Mouse (Mus musculus): ENCODE measurements around the gene Chaf1b.

The Chaf1b gene

DNA sequence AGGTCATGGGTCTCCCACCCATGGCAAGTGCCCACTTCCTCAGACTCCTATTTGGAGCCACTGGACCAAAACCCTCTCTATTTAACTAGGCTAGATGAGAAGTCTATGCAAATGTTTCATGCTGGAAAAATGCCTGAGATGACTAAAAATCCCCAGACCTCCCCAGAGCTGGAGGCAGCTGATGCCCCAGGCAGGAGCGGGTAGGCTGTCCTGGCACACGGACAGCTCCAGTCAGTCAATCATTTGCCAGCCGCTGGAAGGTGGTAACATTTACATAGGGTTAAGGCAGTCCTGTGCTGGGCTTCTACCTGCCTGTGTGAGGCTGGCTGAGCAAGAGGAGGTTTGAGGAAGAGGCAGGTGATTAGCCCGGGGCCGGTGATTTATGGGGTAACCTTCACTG, 28.5 kb downstream of the Chaf1b start:
- in situ Hi-C loops (cut with MboI, MseI), result no loop called here

DNA sequence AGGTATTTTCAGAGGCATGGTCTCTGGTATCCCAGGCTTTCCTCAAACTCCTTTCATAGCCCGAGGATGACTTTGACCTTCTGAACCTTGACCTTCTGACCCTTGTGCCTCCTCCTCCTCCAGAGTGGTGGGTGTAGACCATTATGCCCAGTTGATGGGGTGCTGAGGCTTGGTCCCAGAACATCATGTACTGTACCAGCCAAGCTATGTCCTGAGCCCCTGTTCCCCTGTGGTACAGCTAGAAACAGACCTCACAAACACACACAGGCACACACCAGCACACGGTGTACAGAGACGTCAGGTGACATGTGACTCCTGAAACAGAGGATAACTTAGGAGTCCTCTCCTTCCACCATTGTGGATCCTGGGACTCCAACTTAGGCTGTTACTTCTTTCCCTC, 29.1 kb downstream of the Chaf1b start:
- in situ Hi-C loops (cut with MboI, MseI), result no loop called here

DNA sequence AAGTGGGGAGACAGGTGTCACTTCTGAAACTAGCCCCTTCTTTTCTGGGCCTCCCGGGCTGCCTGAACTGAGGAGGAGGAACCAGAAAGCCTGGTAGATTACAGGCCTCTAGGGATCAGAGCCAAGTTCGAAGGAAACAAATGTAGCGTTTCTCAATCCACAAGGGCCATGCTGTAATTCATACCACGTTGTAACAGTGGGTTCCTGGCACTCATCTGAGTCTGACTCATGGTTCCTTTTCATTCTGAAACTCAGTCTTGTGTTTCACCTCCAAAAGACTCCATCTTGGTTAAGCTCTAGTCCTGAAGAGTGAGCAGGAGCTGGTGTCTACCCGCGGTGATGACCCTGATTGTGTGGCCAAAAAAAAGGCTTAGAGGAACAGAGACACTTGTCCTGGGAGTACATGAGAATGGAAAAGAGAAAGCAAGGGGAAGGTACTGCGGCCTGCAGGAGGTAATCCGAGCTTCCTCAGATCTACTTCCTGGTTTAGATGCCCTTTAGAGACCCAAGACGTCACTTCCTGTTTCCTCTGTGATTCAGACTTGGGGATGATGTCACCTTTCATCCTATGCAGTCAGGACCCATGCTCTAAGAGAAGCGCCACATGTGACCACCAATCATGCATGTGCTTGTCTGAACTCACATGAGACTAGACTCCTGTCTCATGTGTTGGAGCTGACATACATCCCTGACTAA, 30.3 kb downstream of the Chaf1b start:
- in situ Hi-C loops (cut with MboI, MseI), result no loop called here

DNA sequence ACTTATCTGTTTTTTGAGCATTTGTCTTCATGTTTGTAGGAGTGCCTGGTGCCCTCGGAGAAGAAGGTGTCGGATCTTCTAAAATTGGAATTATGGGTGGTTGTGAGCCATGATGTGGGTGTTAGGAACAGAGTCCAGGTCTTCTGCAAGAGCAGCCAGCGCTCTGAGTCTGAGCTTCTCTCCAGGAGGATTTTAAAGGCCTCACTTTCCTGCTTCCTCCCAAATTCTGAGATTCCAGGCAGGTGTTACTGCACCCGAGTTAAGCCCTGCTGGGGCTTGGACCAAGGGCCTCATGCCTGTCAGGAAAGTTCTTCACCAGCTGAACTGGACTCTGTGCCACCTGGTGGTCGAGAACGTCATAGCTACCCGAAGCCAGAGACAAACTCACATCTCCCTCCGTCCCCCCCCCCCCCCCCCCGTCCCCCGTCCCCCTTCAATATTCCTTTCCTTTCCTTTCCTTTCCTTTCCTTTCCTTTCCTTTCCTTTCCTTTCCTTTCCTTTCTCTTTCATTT, 31.7 kb downstream of the Chaf1b start:
- in situ Hi-C loops (cut with MboI, MseI), result no loop called here

DNA sequence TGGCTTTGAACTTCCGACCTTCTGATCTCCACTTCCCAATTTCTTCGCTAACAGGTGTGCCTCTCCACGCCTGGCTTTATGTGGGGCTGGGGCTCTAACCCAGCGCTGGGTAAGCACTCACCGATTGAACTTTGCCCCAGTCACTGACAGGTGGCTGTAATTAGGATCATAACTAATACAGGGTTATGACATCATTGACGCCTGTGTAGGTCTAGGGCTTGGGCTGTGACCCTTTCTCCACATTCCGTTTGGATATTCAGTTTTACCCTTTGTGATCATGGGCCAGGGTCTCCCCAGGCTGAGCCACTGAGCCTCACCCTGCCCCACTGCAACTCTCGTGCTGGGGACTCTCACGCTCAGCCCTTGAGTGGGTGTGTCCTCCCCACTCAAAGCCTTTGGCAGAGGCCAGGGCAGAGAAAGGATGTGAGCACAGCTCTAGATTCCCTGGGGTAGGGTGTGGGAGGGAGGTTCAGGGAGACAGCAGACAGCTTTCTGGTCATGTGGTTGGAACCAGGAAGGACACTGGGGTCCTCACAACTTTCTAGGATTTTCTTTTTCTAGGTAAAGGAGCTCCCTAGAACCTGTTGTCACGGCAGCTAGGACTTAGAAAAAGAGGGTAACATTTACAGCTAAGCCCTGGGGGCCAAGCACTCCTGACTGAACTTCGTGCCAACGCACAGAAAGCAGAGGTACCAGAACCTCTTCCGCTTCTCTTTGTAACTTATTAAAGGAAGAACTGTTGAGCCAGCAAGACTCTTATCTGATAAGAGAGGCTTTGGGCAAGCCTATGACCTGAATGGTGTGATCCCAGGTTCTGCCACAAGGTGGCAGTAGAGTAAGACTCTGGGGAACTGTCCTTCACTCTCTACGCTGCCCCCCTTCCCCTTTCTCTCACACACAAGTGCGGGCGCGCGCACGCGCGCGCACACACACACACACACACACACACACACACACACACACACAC, 34.3 kb downstream of the Chaf1b start:
- in situ Hi-C loops (cut with MboI, MseI), result no loop called here

DNA sequence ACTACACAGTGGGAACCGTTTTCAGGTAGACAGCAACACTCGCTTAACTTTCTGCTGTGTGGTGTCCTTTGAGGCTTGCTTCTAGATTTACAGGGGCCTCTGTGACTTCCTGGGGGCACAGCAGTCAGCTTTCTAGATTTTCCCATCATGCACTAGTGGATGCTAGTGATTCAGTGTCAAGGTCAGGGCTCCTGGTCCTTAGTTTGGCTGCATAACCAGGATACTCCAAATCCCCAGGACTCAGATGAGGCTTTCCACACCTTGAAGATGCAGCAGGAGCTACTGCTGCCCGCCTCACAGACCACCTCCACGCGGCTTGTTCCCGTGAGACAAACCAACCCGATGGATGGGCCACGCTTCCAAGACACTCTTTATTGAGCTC, 35.0 kb downstream of the Chaf1b start:
- in situ Hi-C loops (cut with MboI, MseI), result no loop called here

DNA sequence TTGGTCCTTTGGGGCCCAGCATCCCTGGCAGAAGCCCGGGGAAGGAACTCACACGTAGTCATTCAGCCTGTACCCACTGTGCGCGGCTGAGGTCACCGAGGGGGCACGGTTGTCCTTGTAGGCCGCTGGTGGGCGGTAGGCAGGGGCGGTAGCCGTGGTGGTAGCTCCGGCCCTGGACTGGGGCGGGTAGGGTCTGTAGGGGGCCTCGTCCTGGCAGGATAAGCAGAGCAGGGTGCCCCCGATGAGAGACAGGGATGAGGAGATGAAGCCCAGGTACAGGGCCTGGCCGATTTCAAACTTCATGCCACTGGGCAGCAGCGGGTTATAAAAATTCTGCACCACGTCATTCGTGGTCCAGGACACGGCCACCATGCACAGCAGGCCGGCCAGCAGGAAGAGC, 35.5 kb downstream of the Chaf1b start:
- in situ Hi-C loops (cut with MboI, MseI), result no loop called here

DNA sequence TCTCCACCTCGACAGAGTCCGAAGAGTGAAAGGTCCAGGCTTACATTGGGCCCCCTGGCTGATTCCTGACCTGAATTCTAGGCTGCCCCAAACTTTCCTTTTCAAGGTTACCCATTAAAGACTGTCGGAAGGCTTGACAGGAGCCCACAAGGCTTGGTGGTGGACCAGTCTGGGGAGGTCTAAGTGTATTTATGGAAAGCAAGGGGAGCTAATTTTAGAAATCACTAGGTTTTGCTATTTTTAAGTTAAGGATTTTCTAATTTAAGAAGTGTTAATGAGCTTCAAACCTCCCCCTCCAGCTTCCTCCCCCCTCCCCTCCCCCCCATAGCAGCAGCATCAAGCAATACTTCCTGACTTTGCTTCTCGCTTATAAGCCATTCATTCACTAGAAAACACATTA, 37.0 kb downstream of the Chaf1b start:
- in situ Hi-C loops (cut with MboI, MseI), result no loop called here

DNA sequence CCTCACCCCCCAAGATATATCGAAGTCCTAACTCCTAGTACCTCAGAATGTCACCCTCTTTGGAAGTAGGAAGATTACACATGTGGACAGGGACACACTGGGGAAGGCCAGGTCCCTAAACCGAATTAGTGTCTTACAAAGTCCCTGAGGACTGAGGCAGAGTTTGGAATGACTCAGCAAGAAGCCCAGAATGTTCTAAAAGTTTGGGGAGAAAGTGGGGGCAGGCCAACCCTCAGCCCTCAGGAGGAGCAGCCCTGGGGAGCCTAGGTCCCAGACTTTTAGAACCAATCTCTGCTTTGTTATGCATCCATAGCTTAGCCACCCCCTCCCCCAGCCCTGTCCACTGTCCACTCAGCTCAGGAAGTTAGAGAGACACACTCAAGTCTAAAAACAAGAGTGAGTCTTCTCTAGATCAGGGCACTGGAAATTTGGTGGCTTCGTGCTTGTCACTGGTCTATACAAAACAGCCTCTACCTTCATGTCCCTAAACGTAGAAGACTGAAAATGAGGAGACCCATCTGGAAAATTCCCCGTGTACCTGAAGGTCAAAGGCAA, 39.2 kb downstream of the Chaf1b start:
- in situ Hi-C loops (cut with MboI, MseI), result no loop called here

DNA sequence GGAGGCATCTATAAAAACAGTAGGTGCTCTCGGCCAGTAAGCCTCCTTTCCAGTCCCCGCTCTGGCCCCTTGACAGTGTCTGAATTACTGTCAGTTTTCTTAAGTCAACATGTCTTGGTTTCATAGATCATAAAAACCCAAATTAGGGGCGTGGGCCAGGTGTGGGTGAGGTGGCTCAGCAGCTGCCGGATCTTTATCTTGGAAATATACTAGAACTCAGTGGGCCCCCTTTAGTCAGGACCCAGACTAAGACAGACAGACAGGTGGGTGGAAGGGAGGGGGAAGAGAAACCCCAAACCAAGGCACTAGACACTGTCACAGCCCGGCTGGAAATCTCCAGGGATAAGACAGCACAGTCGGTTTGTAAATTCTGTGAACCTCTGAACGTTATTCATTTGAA, 40.1 kb downstream of the Chaf1b start:
- in situ Hi-C loops (cut with MboI, MseI), result no loop called here

DNA sequence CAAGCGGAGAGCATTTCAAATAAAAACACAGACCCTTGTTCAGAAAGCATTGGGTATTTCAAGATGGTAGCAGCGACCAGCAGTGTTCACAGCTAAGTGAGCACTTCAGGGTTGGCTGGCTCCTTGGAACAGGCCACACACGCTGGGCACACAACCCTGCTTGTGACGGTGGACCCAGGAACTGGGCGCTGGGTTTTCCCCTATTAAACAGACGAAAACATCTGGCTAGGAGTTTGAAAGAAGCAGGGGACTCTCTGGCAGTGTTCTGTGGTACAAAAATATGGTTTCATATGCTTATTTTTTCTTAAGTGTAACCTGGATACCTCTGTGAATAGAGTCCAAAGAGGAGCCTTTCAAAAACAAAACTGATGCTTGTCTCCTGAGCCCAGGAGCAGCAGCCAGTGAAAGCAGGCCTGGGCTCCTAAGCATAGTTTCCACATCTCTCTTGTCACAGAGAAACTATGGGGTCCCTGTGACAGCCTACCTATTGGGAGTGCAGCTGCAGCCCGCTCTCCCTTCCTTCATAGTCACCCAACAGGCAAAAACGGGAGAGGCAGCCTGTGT, 42.1 kb downstream of the Chaf1b start:
- in situ Hi-C loops (cut with MboI, MseI), result no loop called here

DNA sequence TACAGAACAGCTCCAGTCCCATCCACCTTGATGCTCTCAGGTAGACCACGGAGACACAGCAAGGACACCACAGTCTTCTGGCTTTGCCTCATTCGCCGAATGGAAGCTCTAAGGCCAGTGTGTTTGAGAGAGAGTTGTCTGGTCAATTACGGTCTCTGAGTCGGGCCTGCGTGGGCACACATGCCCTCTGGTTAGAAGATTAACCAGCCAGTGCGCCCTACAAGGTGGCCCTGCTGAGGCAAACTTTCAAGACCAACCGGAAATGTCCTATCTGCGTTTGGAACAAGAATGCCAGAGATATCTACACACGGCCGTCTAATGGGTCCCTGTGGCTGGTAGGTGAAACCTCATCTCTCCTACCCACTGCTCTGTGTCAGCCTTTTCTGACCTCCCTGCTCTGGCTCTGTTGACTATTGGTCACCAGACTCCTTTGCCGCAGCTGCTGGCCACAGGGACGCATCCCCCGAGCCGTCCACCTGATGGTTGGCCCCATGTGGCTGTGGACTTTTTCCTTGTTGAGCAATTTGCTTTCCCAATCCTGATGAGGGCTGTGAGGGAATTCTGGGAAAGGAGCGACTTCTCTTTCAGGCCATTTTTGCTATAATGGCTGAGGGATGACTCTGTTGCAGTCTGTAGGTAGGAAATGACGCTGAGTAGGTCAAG, 45.8 kb downstream of the Chaf1b start:
- in situ Hi-C loops (cut with MboI, MseI), result no loop called here

DNA sequence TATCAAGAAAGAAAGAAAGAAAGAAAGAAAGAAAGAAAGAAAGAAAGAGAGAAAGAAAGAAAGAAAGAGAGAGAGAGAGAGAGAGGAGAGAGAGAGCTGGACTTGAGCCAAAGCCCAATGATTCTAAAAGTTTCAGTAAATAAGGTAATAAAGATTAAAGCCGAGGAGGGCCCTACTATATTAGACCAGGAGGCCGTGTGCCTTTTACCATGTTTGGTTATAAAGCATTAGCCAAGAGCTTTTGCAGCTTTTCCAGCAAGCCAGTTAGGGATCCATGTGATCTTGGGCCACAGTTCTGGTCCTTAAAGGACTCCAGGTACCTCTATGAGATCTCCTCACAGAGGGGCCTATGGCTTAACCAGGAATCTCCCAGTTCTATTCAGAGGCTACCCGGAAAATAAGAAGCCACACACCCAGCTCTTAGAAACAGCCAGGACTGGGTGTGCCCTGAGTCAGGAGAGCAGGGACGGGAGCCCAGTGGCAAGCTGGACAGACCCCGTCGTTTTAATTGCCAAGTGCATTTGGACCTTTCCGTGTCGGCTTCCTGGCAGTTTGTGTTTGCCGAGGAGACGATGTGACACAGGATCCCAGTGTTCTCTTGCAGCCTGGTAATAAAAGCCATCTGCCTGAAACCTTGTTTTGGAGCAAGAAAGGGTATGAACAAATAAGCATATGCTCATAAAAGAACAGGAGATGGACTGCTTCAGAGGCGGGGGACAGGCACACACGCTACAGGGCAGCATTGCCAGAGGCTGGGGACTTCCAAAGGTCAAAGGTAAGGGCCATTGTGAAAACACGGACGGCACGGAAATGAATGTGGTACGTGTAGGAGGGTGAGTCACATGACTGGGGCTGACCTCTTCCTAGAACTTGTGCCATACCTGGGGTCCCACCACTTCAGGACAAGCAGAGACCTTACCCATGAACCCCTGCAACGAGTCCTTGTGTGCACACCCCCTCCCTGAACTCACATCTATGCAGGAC, 48.8 kb downstream of the Chaf1b start:
- in situ Hi-C loops (cut with MboI, MseI), result no loop called here

DNA sequence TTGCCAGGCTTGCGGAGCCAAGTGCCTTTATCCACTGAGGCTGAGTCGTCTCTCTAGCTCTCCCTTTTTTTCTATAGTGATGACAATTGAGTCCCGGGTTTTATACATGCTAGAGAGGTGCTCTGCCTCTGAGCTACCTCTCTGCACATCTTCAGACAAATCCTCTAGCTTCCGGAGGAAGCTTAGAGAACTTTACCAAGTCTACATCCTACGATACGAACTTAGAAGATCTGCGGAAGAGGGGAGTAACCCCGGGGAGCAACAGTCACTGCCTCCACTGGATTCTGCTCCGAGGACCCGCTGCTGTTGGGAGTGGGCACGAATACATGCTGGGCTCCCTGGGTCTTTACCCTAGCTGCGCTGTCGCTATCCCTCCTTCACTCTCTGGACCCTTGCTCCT, 50.9 kb downstream of the Chaf1b start:
- in situ Hi-C loops (cut with MboI, MseI), result no loop called here

DNA sequence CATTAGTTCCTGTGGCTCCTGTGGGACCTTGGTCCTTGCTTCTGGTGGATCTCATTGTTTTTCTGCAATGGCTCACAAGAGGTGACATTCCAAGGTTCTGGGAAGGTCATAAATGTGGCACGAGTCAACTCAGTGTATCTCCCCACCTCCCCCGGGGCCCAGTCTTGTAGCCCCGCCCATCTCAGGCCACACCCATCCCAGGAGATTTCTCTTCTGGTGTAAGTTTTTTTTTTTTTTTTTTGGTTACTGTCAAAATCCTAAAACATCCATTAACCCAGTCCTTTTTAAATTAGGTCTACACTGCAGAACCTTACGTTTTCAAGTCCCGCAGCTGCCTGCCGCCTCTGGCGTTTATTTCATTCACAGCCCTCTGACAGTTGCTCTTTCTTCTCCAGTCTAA, 51.3 kb downstream of the Chaf1b start:
- in situ Hi-C loops (cut with MboI, MseI), result no loop called here

DNA sequence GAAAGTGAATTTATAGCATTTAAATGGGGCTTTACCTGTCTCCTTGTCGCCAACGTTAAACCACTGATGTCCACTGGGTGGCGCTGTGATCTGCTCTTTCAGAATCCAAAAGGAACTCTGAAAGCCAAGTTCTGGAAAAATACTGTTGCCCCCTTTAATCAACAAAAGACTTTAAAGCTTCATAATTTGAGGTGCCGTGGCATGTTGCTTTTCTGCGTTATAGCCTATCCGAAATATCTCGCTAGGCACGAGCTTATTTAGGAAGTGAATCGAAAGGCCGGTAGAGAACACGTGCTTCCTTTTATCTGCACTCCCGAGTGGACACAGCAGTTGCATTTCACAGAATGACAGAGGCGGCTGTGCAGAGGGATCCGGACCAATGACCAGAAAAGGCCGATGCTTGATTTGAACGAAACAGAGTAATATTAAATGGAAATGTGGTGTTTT, 54.7 kb downstream of the Chaf1b start:
- in situ Hi-C loops (cut with MboI, MseI), result no loop called here

DNA sequence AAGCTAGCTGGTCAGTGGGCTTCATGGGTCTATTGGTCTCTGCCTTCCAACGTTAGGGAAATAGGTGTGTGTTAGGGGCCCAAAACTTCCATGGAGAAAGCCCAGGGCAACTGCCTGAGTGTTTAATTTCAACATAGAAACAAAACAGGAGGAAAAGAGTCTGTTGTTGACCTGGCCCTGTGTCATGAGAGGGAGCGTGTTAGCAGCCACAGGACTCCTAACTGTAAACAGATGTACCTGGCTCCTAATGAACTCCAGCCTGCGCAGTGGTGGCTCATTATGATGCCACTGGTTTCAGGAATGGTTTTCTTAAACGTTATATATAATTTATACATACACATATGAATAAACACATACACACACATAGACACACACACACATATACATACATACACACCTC, 56.3 kb downstream of the Chaf1b start:
- in situ Hi-C loops (cut with MboI, MseI), result loop anchor here in 1 of 2 experiments (5.0 kb wide), 1 partner anchor 72 kb away; no protein-coding TSS in a partner anchor

DNA sequence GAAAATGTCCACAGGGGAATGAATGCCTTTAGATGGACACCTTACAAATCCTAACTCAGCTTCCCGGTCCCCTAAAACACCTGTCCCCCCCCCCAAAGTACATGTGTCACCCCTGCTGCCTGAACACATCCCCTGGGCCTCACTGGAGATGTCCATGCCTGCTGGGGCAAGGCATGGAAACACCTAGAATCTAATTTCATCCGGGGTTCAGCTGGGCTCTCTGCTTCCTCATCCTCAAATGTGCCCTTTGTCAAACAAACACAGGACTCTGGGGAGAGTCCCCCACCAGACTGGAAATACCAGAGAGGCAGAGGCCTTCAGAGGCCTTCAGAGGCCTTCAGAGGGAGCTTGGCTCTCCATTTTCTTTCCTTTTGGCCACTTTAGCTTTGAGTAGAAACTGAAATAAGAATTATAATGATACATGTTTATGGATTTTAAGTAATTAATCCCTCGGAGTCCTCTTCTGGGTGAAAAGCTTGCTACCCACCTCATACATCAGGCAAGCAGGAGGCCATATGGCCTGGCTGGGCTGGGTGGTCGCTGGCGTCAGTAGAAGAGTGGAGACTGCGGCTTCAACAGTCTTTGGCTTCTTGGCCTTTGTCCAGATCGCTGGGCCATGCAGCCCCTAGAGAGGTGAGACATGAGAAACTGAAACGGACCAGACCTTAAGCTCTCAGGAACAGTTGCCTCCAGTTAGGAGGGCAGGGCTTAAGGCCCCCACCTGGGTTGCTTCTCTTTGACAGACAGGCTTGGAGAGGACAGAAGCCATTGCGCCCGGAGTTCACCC, 58.3 kb downstream of the Chaf1b start:
- in situ Hi-C loops (cut with MboI, MseI), result loop anchor here in 1 of 2 experiments (5.0 kb wide), 1 partner anchor 70 kb away; no protein-coding TSS in a partner anchor

Measured in T-helper 17 cell (primary cell).